28 mouse cellular contexts compared by ENCODE assay signal in the genomic region with DNA sequence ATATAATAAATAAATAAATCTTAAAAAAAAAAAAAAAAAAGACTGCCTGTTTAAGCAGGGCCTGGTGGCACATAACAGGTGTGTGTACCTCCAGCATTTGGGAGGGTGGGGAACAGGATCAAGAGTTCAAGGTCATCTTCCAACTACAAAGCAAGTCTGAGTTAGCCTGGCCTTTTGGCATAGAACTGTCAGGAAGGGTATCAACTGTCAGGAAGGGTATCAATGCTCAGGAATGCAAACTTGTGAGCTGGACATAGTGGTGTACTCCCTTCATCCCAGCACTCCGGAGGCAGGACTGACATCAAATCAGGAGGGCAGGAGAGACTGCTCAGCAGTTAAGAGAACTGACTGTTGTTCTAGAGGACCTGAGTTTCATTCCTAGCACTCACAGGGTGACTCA. TPM values are rescaled to one million over a fixed set of nuclear protein-coding genes. Genes with fewer than 3 reads are reported as not detected.
DNase-seq lines count a peak whose midpoint lies in the region; ATAC-seq and TF ChIP-seq lines count a peak whose summit lies in the region.
"Had no signal": no experiment of that assay in that cellular context is flagged by ENCODE, and none has a peak within 500 bp of the region (broad histone marks: within the 10 kb centered on the region; RNA-seq: fewer than 3 reads in every experiment).

No protein-coding gene starts in this region.

- no peak for ATAC-seq in intestine, embryonic 14.5 days (replicated peaks; ENCODE audit: low FRiP score, low TSS enrichment, low read depth)
- ATAC-seq in intestine, embryonic 16.5 days = no peak
- ATAC-seq: CD4-positive, CD25-positive, alpha-beta regulatory T cell, adult 4 months; forebrain, embryonic 14.5 days; forebrain, embryonic 16.5 days had no signal

- no peaks in the 10 kb centered on the region for H3K36me3 ChIP-seq in intestine, embryonic 14.5 days (ENCODE audit: control insufficient read depth, insufficient read depth, low read length)
- no peaks in the 10 kb centered on the region for H3K36me3 ChIP-seq in intestine, embryonic 16.5 days (ENCODE audit: control insufficient read depth, insufficient read depth, low read length)
- no peaks in the 10 kb centered on the region for H3K36me3 ChIP-seq in ES-E14 (ENCODE audit: control insufficient read depth, insufficient read depth, low read length, poor library complexity, severe bottlenecking)
- H3K36me3 ChIP-seq: embryonic facial prominence, embryonic 15.5 days had no signal

- H3K4me3 ChIP-seq in intestine, embryonic 14.5 days (ENCODE audit: low read depth, low read length) = no peak overlapping the region
- no peak overlapping the region for H3K4me3 ChIP-seq in intestine, embryonic 16.5 days (ENCODE audit: low read length)
- no peak overlapping the region for H3K4me3 ChIP-seq in ES-E14 (ENCODE audit: insufficient read depth in 1 of 2, low read depth in 1 of 2, low read length in 2 of 2, poor library complexity in 1 of 2, severe bottlenecking in 1 of 2)
- H3K4me3 ChIP-seq: embryonic facial prominence, embryonic 13.5 days; embryonic facial prominence, embryonic 15.5 days; erythroblast, embryonic 14.5 days; forebrain, embryonic 10.5 days; forebrain, embryonic 12.5 days had no signal

- no peak overlapping the region for H3K4me2 ChIP-seq in intestine, embryonic 14.5 days (ENCODE audit: low read length)
- no peak overlapping the region for H3K4me2 ChIP-seq in intestine, embryonic 16.5 days (ENCODE audit: low read depth, low read length)
- H3K4me2 ChIP-seq: embryonic facial prominence, embryonic 13.5 days; embryonic facial prominence, embryonic 15.5 days; forebrain, embryonic 12.5 days had no signal

- WGBS in intestine, embryonic 14.5 days = 96% methylated on average over 1 of the region's 1 CpGs
- 97% methylated on average over 1 of the region's 1 CpGs for WGBS in intestine, embryonic 16.5 days

- H3K9me3 ChIP-seq in intestine, embryonic 14.5 days (ENCODE audit: control insufficient read depth, low read length) = no peaks in the 10 kb centered on the region
- H3K9me3 ChIP-seq in intestine, embryonic 16.5 days (ENCODE audit: control insufficient read depth, low read length) = no peaks in the 10 kb centered on the region
- no peaks in the 10 kb centered on the region for H3K9me3 ChIP-seq in ES-E14 (ENCODE audit: control insufficient read depth, insufficient read depth, low read depth, low read length)
- H3K9me3 ChIP-seq: embryonic facial prominence, embryonic 13.5 days; embryonic facial prominence, embryonic 15.5 days; forebrain, embryonic 10.5 days; forebrain, embryonic 12.5 days had no signal

- H3K27me3 ChIP-seq in intestine, embryonic 14.5 days (replicated peaks; ENCODE audit: control insufficient read depth, insufficient read depth, low read length) = no peaks in the 10 kb centered on the region
- H3K27me3 ChIP-seq in intestine, embryonic 16.5 days (replicated peaks; ENCODE audit: control insufficient read depth, insufficient read depth, low read length) = no peaks in the 10 kb centered on the region
- H3K27me3 ChIP-seq: CH12.LX; embryonic facial prominence, embryonic 13.5 days; embryonic facial prominence, embryonic 15.5 days; forebrain, embryonic 12.5 days had no signal

- no peak overlapping the region for H3K27ac ChIP-seq in intestine, embryonic 14.5 days (ENCODE audit: low read depth)
- H3K27ac ChIP-seq in intestine, embryonic 16.5 days (ENCODE audit: low read length) = no peak overlapping the region
- peak overlapping the region; percentile 42; the same call in 1 of the 2 replicates for H3K27ac ChIP-seq in ES-E14 (ENCODE audit: insufficient read depth, low read depth, low read length, poor library complexity, severe bottlenecking)
- H3K27ac ChIP-seq: embryonic facial prominence, embryonic 13.5 days; embryonic facial prominence, embryonic 15.5 days; forebrain, embryonic 10.5 days; forebrain, embryonic 12.5 days had no signal

- peak; percentile 50 for DNase-seq in heart, adult 11 months
- DNase-seq in heart, postnatal 10 days = no peak
- DNase-seq in intestine, embryonic 14.5 days (ENCODE audit: low spot score) = peak; percentile 33
- no peak for DNase-seq in ES-E14 (ENCODE audit: low read depth, low spot score)
- DNase-seq in ZHBTc4 (ENCODE audit: low read depth, low spot score) = peak; percentile 40
- no peak for DNase-seq in thymus, postnatal 14 days
- no peak for DNase-seq in layer of hippocampus, postnatal 25 days (ENCODE audit: extremely low spot score in 1 of 2, low spot score in 1 of 2)
- DNase-seq: adrenal gland, adult 2 months; adrenal gland, postnatal 10 days; adrenal gland, postnatal 25 days; B cell, adult 2 months; cerebellum, adult 11 months; cerebellum, adult 18-20 months; cerebellum, adult 8-10 months; cerebellum, adult 9-11 months; cerebellum, postnatal 14 days; cerebellum, postnatal 36 days; embryo, embryonic 11 days had no signal

- in situ Hi-C loops in ES-E14 (cut with MboI; ENCODE audit: low sequenced_read_pairs in 2 of 2, unreplicated experiment in 2 of 2) = no loop called here

- H3K4me1 ChIP-seq in intestine, embryonic 14.5 days (replicated peaks; ENCODE audit: control insufficient read depth, insufficient read depth, low read length) = no peaks in the 10 kb centered on the region
- H3K4me1 ChIP-seq in intestine, embryonic 16.5 days (ENCODE audit: control insufficient read depth, insufficient read depth, low read length) = no peaks in the 10 kb centered on the region
- H3K4me1 ChIP-seq in ES-E14 (ENCODE audit: control insufficient read depth in 2 of 2, insufficient read depth in 2 of 2, low read length in 2 of 2, poor library complexity in 1 of 2) = peaks cover 7 to 12% of the 10 kb centered on the region in 2 experiments
- H3K4me1 ChIP-seq: embryonic facial prominence, embryonic 13.5 days; embryonic facial prominence, embryonic 15.5 days; forebrain, embryonic 10.5 days had no signal

- H3K9ac ChIP-seq in intestine, embryonic 14.5 days (ENCODE audit: low read length) = no peak overlapping the region
- no peak overlapping the region for H3K9ac ChIP-seq in intestine, embryonic 16.5 days (ENCODE audit: low read depth, low read length)
- no peak overlapping the region for H3K9ac ChIP-seq in ES-E14 (ENCODE audit: insufficient read depth, low read depth, low read length, poor library complexity, severe bottlenecking)
- H3K9ac ChIP-seq: embryonic facial prominence, embryonic 13.5 days; embryonic facial prominence, embryonic 15.5 days; forebrain, embryonic 12.5 days had no signal

- intact Hi-C loops in heart, postnatal 10 days (cut with DNase I) = no loop called here

TF ChIP-seq in ES-E14, 5 proteins besides CTCF, POLR2A, EP300 and RAD21:
- no peak for TF ChIP-seq ZC3H11A (IDR thresholded peaks at IDR 0.05; ENCODE audit: borderline replicate concordance, low read depth, low read length)
- no peak for TF ChIP-seq MAFK (IDR thresholded peaks at IDR 0.05; ENCODE audit: insufficient read depth, low read depth, low read length)
- TF ChIP-seq ZNF384 (IDR thresholded peaks at IDR 0.05; ENCODE audit: low read depth, low read length) = no peak
- TF ChIP-seq HCFC1 (IDR thresholded peaks at IDR 0.05; ENCODE audit: borderline replicate concordance, insufficient read depth, low read length) = no peak
- TF ChIP-seq CHD2 (IDR thresholded peaks at IDR 0.05; ENCODE audit: low read depth, low read length) = no peak

RNA-seq across cellular contexts. Expression of a gene that starts 8.1 kb away (rescaled TPM):
- 100 to 1,000 TPM; 156 to 160 TPM for total RNA-seq in heart, postnatal 10 days (2021)
- 334 and 353 TPM in 2 replicates for polyA plus RNA-seq in intestine, embryonic 14.5 days (2014; fragmentation: Nextera tagmentation; extraction: Ambion mirVana)
- 169 and 170 TPM in 2 replicates for polyA plus RNA-seq in intestine, embryonic 16.5 days (2015; fragmentation: Nextera tagmentation; extraction: Ambion mirVana)
- 369 and 432 TPM in 2 replicates for total RNA-seq in ES-E14 (2012; rRNA removed)
- total RNA-seq in layer of hippocampus, postnatal 25 days (2021) = 100 to 1,000 TPM; 191 to 221 TPM

RNA-seq across cellular contexts. Expression of a gene that starts 29.0 kb away (rescaled TPM):
- 10 to 100 TPM; 44.9 to 45.7 TPM for total RNA-seq in heart, postnatal 10 days (2021)
- polyA plus RNA-seq in intestine, embryonic 14.5 days (2014; fragmentation: Nextera tagmentation; extraction: Ambion mirVana) = 40.0 and 43.0 TPM in 2 replicates
- 23.3 and 24.1 TPM in 2 replicates for polyA plus RNA-seq in intestine, embryonic 16.5 days (2015; fragmentation: Nextera tagmentation; extraction: Ambion mirVana)
- total RNA-seq in ES-E14 (2012; rRNA removed) = 12.6 and 13.2 TPM in 2 replicates
- 10 to 100 TPM; 22.1 TPM for total RNA-seq in layer of hippocampus, postnatal 25 days (2021)

RNA-seq across cellular contexts. Expression of a gene that starts 51.7 kb away (rescaled TPM):
- 100 to 1,000 TPM; 236 to 257 TPM for total RNA-seq in heart, postnatal 10 days (2021)
- polyA plus RNA-seq in intestine, embryonic 14.5 days (2014; fragmentation: Nextera tagmentation; extraction: Ambion mirVana) = 14.1 and 20.4 TPM in 2 replicates
- polyA plus RNA-seq in intestine, embryonic 16.5 days (2015; fragmentation: Nextera tagmentation; extraction: Ambion mirVana) = 27.9 and 30.5 TPM in 2 replicates
- 18.3 and 35.8 TPM in 2 replicates for total RNA-seq in ES-E14 (2012; rRNA removed)
- 100 to 1,000 TPM; 435 to 462 TPM for total RNA-seq in layer of hippocampus, postnatal 25 days (2021)

RNA-seq across cellular contexts. Expression of a gene that starts 58.8 kb away (rescaled TPM):
- total RNA-seq in heart, postnatal 10 days (2021) = 10 to 100 TPM; 45.6 to 48.4 TPM
- 16.7 and 16.9 TPM in 2 replicates for polyA plus RNA-seq in intestine, embryonic 14.5 days (2014; fragmentation: Nextera tagmentation; extraction: Ambion mirVana)
- 8.0 and 8.5 TPM in 2 replicates for polyA plus RNA-seq in intestine, embryonic 16.5 days (2015; fragmentation: Nextera tagmentation; extraction: Ambion mirVana)
- 8.0 and 8.7 TPM in 2 replicates for total RNA-seq in ES-E14 (2012; rRNA removed)
- total RNA-seq in layer of hippocampus, postnatal 25 days (2021) = 10 to 100 TPM; 26.0 to 33.3 TPM

Comparison
In these comparisons a context has a peak if more than half of its experiments do, and no peak if none do; other contexts are left out.
1. DNase-seq: peak in heart, adult 11 months (single experiment), intestine, embryonic 14.5 days (single experiment) and ZHBTc4 (single experiment); none in heart, postnatal 10 days (0 of 2), ES-E14 (single experiment), thymus, postnatal 14 days (single experiment) and layer of hippocampus, postnatal 25 days (0 of 2).